Mouse (Mus musculus): ENCODE data around the gene Frmpd3. TPM values are rescaled to one million over a fixed set of nuclear protein-coding genes. Genes with fewer than 3 reads are reported as not detected.

The Frmpd3 gene
- polyA plus RNA-seq, 1 experiment from 2014 or later = 3.1 TPM

DNA sequence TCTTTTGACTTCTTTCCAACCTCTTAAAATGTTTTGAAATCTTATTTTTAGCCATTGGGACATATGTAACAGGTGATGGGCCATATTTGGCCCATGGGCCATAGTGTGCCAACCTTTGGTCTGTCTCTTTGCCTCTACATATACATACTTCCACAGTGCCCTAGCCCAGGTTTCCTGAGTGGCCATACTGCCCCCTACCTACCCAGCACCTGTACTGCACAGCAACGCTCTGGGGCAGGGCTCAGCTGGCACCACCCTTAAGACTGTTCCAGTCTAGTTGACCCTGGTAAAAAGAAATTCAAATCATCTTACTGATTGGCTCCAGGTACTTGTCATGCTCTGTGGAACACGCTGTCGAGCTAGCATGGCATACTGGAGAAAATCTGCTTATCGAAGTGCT, 60.8 kb downstream of the Frmpd3 start:
- Histone ChIP-seq H3K27ac (ENCODE audit: low read depth, low read length) (no peak overlapping the region), H3K36me3 (ENCODE audit: control insufficient read depth, insufficient read depth, low read length) (no peaks in the 10 kb centered on the region), H3K9ac (ENCODE audit: low read depth, low read length) (no peak overlapping the region), H3K4me3 (ENCODE audit: low read length) (no peak overlapping the region), H3K27me3 (replicated peaks; ENCODE audit: control insufficient read depth, insufficient read depth, low read length) (peaks cover under 1% of the 10 kb centered on the region), H3K4me2 (ENCODE audit: low read length) (no peak overlapping the region), H3K4me1 (ENCODE audit: control insufficient read depth, insufficient read depth, low read depth, low read length) (no peaks in the 10 kb centered on the region), H3K9me3 (ENCODE audit: control insufficient read depth, low read length) (no peaks in the 10 kb centered on the region)
- 40% methylated on average over 4 of the region's 4 CpGs for WGBS
- ATAC-seq = no peak

DNA sequence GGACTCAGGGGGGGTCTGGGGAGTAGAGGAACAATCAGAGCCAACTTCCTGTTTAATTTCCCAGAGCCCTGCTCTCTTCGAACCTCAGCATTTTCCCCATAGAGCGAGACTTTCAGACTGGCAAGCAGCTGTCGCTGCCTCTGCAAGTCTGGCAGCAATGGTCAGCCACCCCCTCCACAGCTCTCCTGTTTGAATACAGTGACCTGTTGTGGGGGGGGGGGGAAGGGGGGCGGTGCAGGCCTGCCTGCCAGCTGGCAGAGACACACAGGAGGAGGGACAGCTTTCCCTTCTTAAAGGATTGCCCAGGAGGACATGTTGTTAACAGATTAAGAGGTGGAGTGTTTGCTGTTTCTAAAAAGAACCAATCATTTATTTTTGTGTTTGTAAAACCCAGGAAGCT, 64.0 kb downstream of the Frmpd3 start:
- H3K9me3 ChIP-seq (ENCODE audit: control insufficient read depth, low read length) = no peaks in the 10 kb centered on the region
- no peaks in the 10 kb centered on the region; the same call in 1 of the 2 replicates for H3K27me3 ChIP-seq (replicated peaks; ENCODE audit: control insufficient read depth, insufficient read depth, low read length)
- peak; percentile 83; the same call in 1 of the 2 replicates for ATAC-seq
- WGBS = 32% methylated on average over 3 of the region's 4 CpGs
- no peaks in the 10 kb centered on the region for H3K36me3 ChIP-seq (ENCODE audit: control insufficient read depth, insufficient read depth, low read length)
- no peak overlapping the region for H3K4me3 ChIP-seq (ENCODE audit: low read length)
- H3K27ac ChIP-seq (ENCODE audit: low read depth, low read length) = no peak overlapping the region
- no peak overlapping the region for H3K4me2 ChIP-seq (ENCODE audit: low read length)
- H3K4me1 ChIP-seq (ENCODE audit: control insufficient read depth, insufficient read depth, low read depth, low read length) = no peaks in the 10 kb centered on the region
- H3K9ac ChIP-seq (ENCODE audit: low read depth, low read length) = no peak overlapping the region

DNA sequence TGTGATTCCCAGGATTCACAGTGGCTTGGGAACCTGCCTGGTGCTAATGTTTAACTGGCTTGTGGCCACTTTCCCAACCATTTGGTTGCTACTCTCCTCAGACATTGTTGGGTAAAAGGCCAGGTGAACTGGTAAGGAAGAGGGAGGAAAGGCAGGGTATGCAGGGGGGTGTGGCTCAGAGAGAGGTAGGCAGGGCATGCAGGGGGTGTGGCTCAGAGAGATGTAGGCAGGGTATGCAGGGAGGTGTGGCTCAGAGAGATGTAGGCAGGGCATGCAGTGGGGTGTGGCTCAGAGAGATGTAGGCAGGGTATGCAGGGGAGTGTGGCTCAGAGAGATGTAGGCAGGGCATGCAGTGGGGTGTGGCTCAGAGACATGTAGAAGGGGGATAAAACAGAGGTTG, 64.4 kb downstream of the Frmpd3 start:
- ATAC-seq = no peak
- H3K36me3 ChIP-seq (ENCODE audit: control insufficient read depth, insufficient read depth, low read length) = no peaks in the 10 kb centered on the region
- H3K27ac ChIP-seq (ENCODE audit: low read depth, low read length) = no peak overlapping the region
- H3K4me3 ChIP-seq (ENCODE audit: low read length) = no peak overlapping the region
- H3K4me1 ChIP-seq (ENCODE audit: control insufficient read depth, insufficient read depth, low read depth, low read length) = no peaks in the 10 kb centered on the region
- H3K27me3 ChIP-seq (replicated peaks; ENCODE audit: control insufficient read depth, insufficient read depth, low read length) = no peaks in the 10 kb centered on the region; the same call in 1 of the 2 replicates
- H3K9ac ChIP-seq (ENCODE audit: low read depth, low read length) = no peak overlapping the region
- no peaks in the 10 kb centered on the region for H3K9me3 ChIP-seq (ENCODE audit: control insufficient read depth, low read length)
- H3K4me2 ChIP-seq (ENCODE audit: low read length) = no peak overlapping the region

DNA sequence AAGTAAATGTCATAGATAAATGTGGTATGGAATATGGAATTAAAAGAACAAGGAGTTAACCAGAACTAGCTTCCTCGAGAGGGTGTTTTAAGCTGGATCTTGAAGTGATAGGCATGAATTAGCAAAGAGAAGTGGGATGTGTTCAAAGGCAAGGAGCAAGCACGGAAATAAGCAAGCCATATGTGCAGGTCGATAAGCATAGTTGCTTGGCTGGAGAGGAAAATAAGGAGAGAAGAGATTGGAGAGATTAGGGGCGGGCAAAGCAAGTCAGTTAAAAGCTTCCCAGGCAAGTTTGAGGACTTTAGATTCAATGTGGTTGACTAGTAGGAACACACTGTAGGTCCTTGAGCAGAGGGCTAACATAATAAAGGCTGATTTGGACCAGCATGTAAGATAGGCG, 65.5 kb downstream of the Frmpd3 start:
- no peak for ATAC-seq
- no peak overlapping the region for H3K9ac ChIP-seq (ENCODE audit: low read depth, low read length)
- H3K4me1 ChIP-seq (ENCODE audit: control insufficient read depth, insufficient read depth, low read depth, low read length) = no peaks in the 10 kb centered on the region
- WGBS = 83% methylated on average over 5 of the region's 5 CpGs
- H3K27me3 ChIP-seq (replicated peaks; ENCODE audit: control insufficient read depth, insufficient read depth, low read length) = no peaks in the 10 kb centered on the region; the same call in 1 of the 2 replicates
- no peak overlapping the region for H3K4me2 ChIP-seq (ENCODE audit: low read length)
- no peak overlapping the region for H3K4me3 ChIP-seq (ENCODE audit: low read length)
- H3K36me3 ChIP-seq (ENCODE audit: control insufficient read depth, insufficient read depth, low read length) = no peaks in the 10 kb centered on the region
- no peaks in the 10 kb centered on the region for H3K9me3 ChIP-seq (ENCODE audit: control insufficient read depth, low read length)
- H3K27ac ChIP-seq (ENCODE audit: low read depth, low read length) = no peak overlapping the region

DNA sequence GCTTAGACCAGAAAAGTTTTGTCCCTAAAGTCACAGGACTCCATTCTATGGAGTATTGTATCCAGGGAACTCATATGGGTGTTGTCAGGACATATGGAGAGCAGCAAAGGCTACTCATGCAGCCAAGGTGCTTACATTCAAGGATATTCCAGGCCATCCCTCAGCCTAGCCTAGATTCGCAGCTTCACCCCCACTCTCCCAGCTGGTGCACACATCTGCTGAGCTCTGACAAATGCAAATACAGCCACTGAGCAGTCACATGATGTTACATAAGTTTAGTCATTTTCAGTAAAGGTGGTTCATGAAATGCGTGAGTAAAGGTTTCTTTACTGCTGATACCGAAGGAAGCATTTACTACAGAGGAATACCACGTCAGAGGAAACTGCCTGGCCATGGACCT, 76.4 kb downstream of the Frmpd3 start:
- Histone ChIP-seq H3K9me3 (ENCODE audit: control insufficient read depth, low read length) (no peaks in the 10 kb centered on the region), H3K4me1 (ENCODE audit: control insufficient read depth, insufficient read depth, low read depth, low read length) (no peaks in the 10 kb centered on the region), H3K27me3 (replicated peaks; ENCODE audit: control insufficient read depth, insufficient read depth, low read length) (peaks cover 2% of the 10 kb centered on the region; the same call in 1 of the 2 replicates), H3K9ac (ENCODE audit: low read depth, low read length) (no peak overlapping the region), H3K36me3 (ENCODE audit: control insufficient read depth, insufficient read depth, low read length) (no peaks in the 10 kb centered on the region), H3K27ac (ENCODE audit: low read depth, low read length) (no peak overlapping the region), H3K4me2 (ENCODE audit: low read length) (no peak overlapping the region), H3K4me3 (ENCODE audit: low read length) (no peak overlapping the region)
- 83% methylated on average over 4 of the region's 4 CpGs for WGBS
- no peak for ATAC-seq

DNA sequence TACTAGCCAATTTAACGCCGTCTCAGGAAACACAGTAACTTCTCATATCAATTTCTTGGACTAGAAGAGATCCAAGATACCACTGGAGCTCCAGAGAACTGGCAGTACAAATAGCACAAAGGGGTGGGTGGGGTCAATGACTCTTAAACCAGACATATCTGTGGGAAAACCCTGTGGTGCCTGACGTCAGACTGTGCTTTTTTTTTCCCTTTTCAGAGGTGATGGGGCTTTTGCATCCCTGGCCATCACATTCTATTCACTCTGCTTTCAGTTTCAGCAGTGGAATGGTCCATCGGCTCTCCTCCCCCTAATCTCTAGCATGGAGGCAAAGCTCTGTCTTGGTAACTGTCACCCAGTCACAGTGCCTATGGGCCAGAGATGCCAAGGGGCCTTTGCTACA, 85.1 kb downstream of the Frmpd3 start:
- no peaks in the 10 kb centered on the region for H3K9me3 ChIP-seq (ENCODE audit: control insufficient read depth, low read length)
- no peak overlapping the region for H3K9ac ChIP-seq (ENCODE audit: low read depth, low read length)
- no peak overlapping the region for H3K27ac ChIP-seq (ENCODE audit: low read depth, low read length)
- ATAC-seq = no peak
- no peaks in the 10 kb centered on the region for H3K4me1 ChIP-seq (ENCODE audit: control insufficient read depth, insufficient read depth, low read depth, low read length)
- H3K36me3 ChIP-seq (ENCODE audit: control insufficient read depth, insufficient read depth, low read length) = no peaks in the 10 kb centered on the region
- 75% methylated on average over 4 of the region's 4 CpGs for WGBS
- H3K4me3 ChIP-seq (ENCODE audit: low read length) = no peak overlapping the region
- no peaks in the 10 kb centered on the region for H3K27me3 ChIP-seq (replicated peaks; ENCODE audit: control insufficient read depth, insufficient read depth, low read length)
- H3K4me2 ChIP-seq (ENCODE audit: low read length) = no peak overlapping the region

DNA sequence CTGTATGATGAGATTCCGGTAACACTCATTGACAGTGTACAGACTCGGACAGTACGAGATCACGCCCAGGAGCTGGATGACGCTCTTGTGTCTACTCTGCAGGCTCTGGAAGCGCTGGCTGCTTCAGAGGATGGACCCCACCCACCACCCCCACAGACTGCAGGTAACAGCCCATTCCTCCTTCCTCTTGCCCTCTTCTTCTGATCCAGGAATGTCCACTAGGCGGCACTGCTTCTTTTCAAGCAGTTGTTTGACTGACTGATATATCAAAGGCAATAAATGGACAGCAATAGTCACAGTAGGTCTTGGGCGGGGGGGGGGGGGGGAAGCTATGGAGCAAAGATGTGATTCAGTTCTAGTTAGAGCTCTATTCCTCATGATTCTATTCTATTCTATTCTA, 86.2 kb downstream of the Frmpd3 start:
- Histone ChIP-seq H3K36me3 (ENCODE audit: control insufficient read depth, insufficient read depth, low read length) (no peaks in the 10 kb centered on the region), H3K27me3 (replicated peaks; ENCODE audit: control insufficient read depth, insufficient read depth, low read length) (no peaks in the 10 kb centered on the region), H3K9me3 (ENCODE audit: control insufficient read depth, low read length) (no peaks in the 10 kb centered on the region), H3K4me3 (ENCODE audit: low read length) (no peak overlapping the region), H3K9ac (ENCODE audit: low read depth, low read length) (no peak overlapping the region), H3K4me1 (ENCODE audit: control insufficient read depth, insufficient read depth, low read depth, low read length) (no peaks in the 10 kb centered on the region), H3K4me2 (ENCODE audit: low read length) (no peak overlapping the region), H3K27ac (ENCODE audit: low read depth, low read length) (no peak overlapping the region)
- WGBS = 67% methylated on average over 8 of the region's 8 CpGs
- ATAC-seq = no peak

DNA sequence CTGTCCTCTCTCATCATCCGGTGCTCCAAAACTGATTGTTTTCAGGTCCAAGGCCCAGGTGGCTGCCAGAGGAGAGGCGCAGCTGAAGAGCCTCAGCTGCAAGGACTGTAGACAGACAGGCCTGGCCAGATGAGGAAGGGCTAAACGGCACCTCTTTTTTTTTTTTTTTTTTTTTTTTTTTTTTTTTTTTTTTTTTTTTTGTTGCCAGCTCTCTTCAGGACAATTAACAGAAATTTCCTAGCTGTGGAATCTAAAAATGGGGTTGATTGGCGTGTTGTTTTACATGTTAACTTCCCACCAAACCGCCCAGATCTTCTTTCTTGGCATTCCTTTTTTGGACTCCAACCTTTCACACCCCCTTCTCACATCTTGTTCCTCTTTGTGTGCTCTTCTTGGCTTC, 87.9 kb downstream of the Frmpd3 start:
- Histone ChIP-seq H3K4me1 (ENCODE audit: control insufficient read depth, insufficient read depth, low read depth, low read length) (no peaks in the 10 kb centered on the region), H3K9ac (ENCODE audit: low read depth, low read length) (no peak overlapping the region), H3K27me3 (replicated peaks; ENCODE audit: control insufficient read depth, insufficient read depth, low read length) (no peaks in the 10 kb centered on the region), H3K36me3 (ENCODE audit: control insufficient read depth, insufficient read depth, low read length) (no peaks in the 10 kb centered on the region), H3K4me3 (ENCODE audit: low read length) (no peak overlapping the region), H3K4me2 (ENCODE audit: low read length) (no peak overlapping the region), H3K9me3 (ENCODE audit: control insufficient read depth, low read length) (no peaks in the 10 kb centered on the region), H3K27ac (ENCODE audit: low read depth, low read length) (no peak overlapping the region)
- 77% methylated on average over 5 of the region's 5 CpGs for WGBS
- no peak for ATAC-seq

DNA sequence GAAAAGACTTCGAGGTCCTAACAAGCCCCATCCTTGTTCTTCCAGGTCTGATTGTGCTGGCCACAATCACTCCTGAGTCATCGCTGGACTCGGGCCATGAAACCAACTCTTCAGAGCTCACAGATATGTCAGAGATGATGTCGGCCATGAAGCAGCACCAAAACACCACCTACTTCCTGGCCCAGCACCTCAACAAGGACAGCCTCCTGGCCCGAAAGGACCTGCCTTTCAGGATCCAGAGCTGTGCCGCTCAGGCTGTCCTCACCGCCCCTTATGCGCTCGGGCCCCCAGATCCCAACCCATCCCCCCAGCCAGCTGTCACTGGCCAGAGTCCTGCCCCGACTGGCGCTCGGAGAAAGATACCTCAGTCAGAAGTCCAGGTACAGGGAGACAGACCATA, 88.4 kb downstream of the Frmpd3 start:
- Histone ChIP-seq H3K27ac (ENCODE audit: low read depth, low read length) (no peak overlapping the region), H3K4me1 (ENCODE audit: control insufficient read depth, insufficient read depth, low read depth, low read length) (no peaks in the 10 kb centered on the region), H3K4me2 (ENCODE audit: low read length) (no peak overlapping the region), H3K36me3 (ENCODE audit: control insufficient read depth, insufficient read depth, low read length) (no peaks in the 10 kb centered on the region), H3K27me3 (replicated peaks; ENCODE audit: control insufficient read depth, insufficient read depth, low read length) (no peaks in the 10 kb centered on the region), H3K9ac (ENCODE audit: low read depth, low read length) (no peak overlapping the region), H3K9me3 (ENCODE audit: control insufficient read depth, low read length) (no peaks in the 10 kb centered on the region), H3K4me3 (ENCODE audit: low read length) (no peak overlapping the region)
- 92% methylated on average over 12 of the region's 12 CpGs for WGBS
- ATAC-seq = no peak

DNA sequence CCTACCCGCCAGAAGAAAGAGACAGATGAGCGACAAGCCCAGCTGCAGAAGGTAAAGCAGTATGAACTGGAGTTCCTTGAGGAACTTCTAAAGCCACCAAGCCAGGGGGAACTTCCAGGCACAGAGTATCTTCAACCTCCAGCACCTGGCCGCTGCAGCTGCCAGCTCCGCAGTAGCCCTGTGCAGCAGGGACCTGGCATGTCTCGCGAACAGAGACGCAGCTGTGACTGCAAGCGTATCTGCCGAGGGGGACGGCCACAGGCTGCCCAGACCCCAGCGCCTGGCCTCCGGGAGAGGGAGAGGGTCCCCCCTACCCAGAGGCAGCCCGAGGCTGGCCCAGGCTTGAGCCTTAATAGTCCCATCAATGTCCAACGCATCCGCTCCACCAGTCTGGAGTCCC, 89.9 kb downstream of the Frmpd3 start:
- no peaks in the 10 kb centered on the region for H3K27me3 ChIP-seq (replicated peaks; ENCODE audit: control insufficient read depth, insufficient read depth, low read length)
- H3K9ac ChIP-seq (ENCODE audit: low read depth, low read length) = no peak overlapping the region
- no peak overlapping the region for H3K4me3 ChIP-seq (ENCODE audit: low read length)
- no peak overlapping the region for H3K4me2 ChIP-seq (ENCODE audit: low read length)
- H3K4me1 ChIP-seq (ENCODE audit: control insufficient read depth, insufficient read depth, low read depth, low read length) = no peaks in the 10 kb centered on the region
- H3K36me3 ChIP-seq (ENCODE audit: control insufficient read depth, insufficient read depth, low read length) = no peaks in the 10 kb centered on the region
- no peaks in the 10 kb centered on the region for H3K9me3 ChIP-seq (ENCODE audit: control insufficient read depth, low read length)
- ATAC-seq = peak; percentile 27; the same call in 1 of the 2 replicates
- no peak overlapping the region for H3K27ac ChIP-seq (ENCODE audit: low read depth, low read length)
- WGBS = 79% methylated on average over 15 of the region's 15 CpGs
